Mouse (Mus musculus) cerebellum, adult 8-10 months (tissue): ENCODE results near the gene Eps8l3.

Experiments
- DNase-seq: peaks from one replicate; pipeline ENCODE4 v3.0.0; 2022

The Eps8l3 gene

DNA sequence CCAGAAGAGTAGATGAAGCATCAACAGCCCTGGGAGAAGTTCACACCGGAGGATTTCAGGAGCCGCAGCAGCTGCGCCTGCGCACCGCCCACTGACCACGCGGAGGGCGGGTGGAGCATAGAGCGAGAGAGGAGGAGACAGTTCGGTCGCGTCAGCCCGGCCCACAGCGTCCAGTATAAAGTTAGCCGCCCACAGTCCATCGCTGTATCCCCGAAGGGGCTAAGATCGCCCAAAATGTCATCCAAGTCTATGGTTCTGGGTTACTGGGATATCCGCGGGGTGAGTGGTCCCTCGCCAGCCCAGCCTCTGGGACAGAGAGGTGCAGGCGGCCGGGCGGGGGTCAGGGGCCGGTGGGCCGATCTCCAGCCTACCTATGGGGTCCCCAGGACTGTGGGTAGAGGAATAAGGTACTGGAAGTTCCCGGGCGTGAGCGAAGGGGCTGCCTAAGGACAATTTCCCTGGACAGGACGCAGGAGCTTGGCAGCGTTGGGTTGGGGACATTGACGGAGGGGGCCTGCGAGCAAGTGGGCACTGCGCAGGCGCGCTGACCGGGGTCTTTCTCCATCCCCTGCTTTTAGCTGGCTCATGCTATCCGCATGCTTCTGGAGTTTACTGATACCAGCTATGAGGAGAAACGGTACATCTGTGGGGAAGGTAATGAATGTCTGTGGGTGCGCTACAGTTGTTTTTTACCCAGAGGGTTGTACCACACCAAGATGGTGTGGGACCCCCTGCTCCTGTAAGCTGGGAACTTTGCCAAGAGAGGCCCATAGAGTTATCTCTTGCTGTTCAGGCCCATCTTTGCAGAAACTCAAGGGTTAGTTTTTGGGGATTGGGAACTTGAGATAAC is 18.9 kb downstream of the Eps8l3 start, which contains the start of gene Gstm5:
Gene Gstm5 (plus strand): TSS at position 102 of the 850 bp plus-strand sequence.
- DNase-seq, result peak; percentile 75

- DNase-seq, result no peak
Observed at GRCm38 (mm10) chr3:107898691-107899090, 21.7 kb downstream of the Eps8l3 start.

DNA sequence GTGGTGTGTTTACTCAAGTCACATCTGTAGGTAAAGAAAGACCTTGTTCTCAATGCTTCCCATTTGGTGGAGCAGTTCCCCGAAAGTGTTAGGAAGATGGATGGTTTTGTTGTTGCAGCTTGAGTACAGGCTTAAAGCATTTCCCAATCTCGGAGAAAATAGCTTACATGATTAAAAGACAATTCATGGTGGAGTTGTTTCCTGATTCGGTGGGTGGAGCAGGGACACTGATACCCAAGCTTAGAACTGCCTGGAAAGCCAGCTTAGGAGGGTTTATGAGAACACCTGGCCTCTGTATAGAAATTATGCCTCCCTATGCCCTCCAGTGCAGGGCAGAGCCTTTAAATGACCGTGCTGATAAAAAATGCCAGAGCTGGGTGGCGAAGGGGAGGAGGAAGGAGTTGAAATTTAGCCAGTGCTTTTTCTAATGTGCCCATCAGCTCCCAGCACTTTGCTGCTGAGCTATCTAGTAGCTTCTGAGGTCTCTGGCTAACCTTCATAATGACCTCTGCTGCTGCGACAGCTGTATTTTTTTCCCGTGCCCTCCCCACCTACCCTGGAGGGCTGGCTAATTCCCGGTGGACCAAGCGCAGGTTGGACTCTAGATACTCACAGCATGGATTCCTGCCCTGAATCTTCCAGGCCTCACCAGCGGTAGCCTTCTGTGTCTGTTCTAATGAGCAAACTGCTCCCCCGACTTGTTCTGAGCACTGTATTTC is 24.1 kb downstream of the Eps8l3 start:
- DNase-seq, result no peak

GRCm38 (mm10) chr3:107905942-107906341 is 28.9 kb downstream of the Eps8l3 start:
- no peak for DNase-seq

GRCm38 (mm10) chr3:107916674-107917073 is 39.6 kb downstream of the Eps8l3 start:
- DNase-seq, result no peak

- DNase-seq, result no peak
Observed at GRCm38 (mm10) chr3:107917097-107917496, 40.1 kb downstream of the Eps8l3 start.

GRCm38 (mm10) chr3:107917783-107918408 is 40.9 kb downstream of the Eps8l3 start:
- DNase-seq, result peak; percentile 57

- no peak for DNase-seq
Observed at GRCm38 (mm10) chr3:107920348-107920747, 43.3 kb downstream of the Eps8l3 start.

GRCm38 (mm10) chr3:107925335-107925734 is 48.3 kb downstream of the Eps8l3 start:
- no peak for DNase-seq

DNA sequence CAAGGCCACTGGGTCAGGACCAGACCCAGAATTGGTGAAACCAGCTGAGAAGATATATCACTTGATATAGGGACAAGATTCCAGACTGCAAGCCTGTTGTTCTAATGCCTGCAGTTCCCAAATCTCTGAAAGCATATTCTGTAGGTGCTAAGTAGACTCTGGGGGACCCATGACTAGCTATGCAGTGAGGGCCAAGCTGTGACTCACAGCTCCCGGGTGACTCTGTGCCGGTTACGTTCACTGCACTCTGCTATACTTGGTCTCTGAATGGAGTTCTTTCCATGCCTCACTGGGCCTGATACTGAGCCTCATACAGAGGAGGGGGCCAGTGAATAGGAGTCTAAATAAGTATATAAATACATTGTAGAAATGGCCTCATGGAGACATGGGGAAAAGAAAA is 50.8 kb downstream of the Eps8l3 start:
- DNase-seq, result no peak

- no peak for DNase-seq
Observed at GRCm38 (mm10) chr3:107928691-107929090, 51.7 kb downstream of the Eps8l3 start.

DNA sequence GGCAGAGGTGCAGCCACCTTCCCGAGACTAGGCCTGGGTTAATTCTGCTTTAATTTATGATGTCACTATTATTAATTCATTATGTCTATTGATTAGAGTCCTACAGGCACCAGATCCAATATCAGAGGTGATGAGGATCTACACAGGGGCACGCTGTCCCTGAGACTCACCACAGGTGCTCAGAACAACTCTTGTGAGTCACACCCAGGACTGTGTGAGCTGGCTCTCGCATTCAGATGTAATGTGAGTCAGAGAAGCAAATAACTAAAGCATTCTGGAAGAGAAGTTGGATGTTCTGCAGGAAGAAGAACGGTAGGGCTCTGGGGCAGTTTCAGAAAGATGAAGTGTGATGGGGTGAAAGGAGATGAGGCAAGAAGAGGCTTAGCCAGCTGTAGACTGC is 52.2 kb downstream of the Eps8l3 start:
- DNase-seq, result no peak

DNA sequence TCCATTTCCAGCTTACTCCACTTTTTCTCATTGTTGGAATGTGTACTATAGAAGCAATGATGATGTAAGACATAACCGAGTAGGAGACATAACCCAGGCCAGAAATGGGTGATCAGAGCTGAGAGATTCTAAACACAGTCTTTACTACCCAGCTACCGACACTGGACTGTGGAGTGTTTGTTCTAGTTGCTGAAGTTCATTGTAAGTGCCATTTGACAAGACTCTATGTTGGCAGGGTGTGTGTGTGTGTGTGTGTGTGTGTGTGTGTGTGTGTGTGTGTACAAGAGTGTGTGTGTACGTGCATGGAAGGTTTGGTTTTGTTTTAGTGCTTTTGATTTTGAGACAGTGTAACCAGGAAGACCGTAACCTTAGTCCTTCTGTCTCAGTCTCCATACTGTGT is 52.7 kb downstream of the Eps8l3 start:
- no peak for DNase-seq

- DNase-seq, result no peak
Observed at GRCm38 (mm10) chr3:107931134-107931533, 54.1 kb downstream of the Eps8l3 start.

- peak; percentile 85 for DNase-seq
Observed at GRCm38 (mm10) chr3:107931670-107932069, 54.6 kb downstream of the Eps8l3 start, which contains the start of gene Gstm7. TSS of gene Gstm7 (minus strand) at chr3:107931817.

GRCm38 (mm10) chr3:107932128-107932527 is 55.1 kb downstream of the Eps8l3 start:
- no peak for DNase-seq

DNA sequence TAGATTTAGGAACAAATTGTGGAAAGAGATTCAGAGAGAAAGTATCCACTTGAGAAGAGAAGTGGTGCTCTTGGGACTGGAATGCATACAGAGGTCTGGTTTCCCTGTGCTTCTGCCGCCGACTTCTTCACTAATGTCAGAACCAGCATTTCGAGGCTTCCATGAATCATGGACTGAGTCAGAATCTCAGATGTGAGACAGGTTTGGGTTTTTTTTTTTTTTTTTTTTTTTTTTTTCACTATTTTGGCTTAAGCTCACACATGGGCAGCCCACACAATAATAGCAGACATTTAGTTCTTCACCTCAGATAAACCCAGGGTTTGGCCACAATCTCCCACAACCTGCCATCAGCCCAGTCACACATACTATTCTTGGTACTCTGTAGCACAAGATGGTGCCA is 58.2 kb downstream of the Eps8l3 start:
- no peak for DNase-seq

DNA sequence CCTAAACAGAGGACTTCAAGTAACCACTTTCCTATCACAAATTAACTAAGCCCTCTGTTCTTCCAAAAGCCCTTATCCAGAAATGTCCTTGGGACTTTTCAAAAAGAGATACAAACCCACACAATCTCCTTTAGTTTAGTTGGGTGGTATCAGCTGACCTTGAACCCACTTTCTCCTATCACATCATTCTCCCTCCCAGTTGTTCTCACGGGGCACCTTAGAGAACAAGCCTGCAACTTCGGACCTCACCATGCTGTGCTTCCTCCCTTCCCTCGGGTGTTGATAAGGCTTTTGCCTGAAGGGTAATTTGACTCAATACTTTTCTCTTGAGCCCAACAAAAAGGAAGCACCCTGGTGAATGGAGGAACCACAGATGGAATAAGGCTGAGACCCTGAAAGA is 58.9 kb downstream of the Eps8l3 start:
- DNase-seq, result no peak

DNA sequence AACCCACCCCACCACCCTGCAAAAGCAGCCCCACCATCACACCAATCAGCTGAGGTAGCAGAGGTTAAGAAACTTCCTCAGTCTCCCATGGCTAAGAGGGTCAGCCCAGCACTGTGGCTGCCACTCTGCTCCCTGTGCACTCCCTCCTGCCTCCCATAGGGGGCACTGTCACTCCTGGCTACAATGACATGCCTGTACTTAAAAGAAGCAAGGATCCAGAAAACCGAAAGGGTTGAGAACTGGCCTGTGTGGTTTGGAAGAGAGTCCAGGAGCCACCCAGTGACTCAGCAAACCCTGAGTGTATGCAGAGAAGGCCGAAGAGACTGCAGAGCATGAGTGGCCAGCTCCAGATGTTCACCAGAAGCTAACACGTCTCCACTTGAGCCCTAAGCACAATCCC is 62.4 kb downstream of the Eps8l3 start:
- DNase-seq, result peak; percentile 26

DNA sequence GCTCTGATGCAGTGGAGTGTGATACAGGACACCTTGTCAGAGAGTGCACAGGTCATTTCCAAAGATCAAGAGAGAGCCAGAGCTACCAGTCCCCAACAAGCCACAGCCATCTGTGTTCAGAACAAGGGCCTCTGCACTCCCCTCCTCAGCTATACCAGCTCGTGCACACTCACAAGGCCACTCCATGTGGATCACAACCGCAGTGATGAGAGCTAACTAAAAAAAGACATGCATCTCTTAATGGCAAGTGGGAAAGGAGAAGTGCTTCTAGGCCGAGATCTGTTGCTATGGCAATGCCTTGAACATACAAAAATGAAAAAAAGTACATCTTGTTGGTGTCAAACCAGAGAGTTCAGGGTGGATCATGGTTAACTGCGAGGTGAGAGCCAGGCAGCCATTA is 62.8 kb downstream of the Eps8l3 start:
- no peak for DNase-seq

GRCm38 (mm10) chr3:107940524-107940923 is 63.5 kb downstream of the Eps8l3 start:
- DNase-seq, result no peak

DNA sequence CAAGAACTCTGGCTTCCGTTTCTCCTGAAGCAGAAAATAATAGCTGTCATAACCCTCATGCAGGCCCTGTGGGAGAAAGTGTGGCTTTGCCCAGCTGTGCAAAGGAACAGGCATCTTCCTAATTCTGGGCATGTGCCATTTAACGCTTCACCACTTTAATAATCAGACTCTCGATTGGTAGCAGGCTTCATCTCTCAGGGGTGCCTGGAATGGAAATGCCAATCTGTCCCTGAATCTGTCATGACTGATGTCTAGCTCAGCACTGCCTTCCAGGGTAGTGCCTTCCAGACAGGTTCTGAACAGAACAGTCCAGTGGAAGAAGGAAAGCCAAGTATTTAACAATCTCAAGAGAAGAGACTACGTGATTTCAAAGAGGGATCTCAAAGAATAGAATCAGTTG is 64.2 kb downstream of the Eps8l3 start:
- no peak for DNase-seq
